Mouse (Mus musculus) embryonic fibroblast, embryonic 13.5 days (primary cell): ENCODE data around the gene C9. TPM values are rescaled to one million over a fixed set of nuclear protein-coding genes. Genes with fewer than 3 reads are reported as not detected.

Experiments
- H3K27ac ChIP-seq: 2 replicates; pipeline ENCODE4 v1.5.1; 2012; ENCODE audit warnings: low read length, control low read depth, inconsistent platforms; ENCODE audit not compliant: insufficient read depth
- H3K4me1 ChIP-seq: 2 replicates; pipeline ENCODE4 v1.6.1; 2011; ENCODE audit warnings: low read length; ENCODE audit not compliant: control insufficient read depth, insufficient read depth
- H3K4me3 ChIP-seq: 2 replicates; pipeline ENCODE4 v1.5.1; 2011; ENCODE audit warnings: mild to moderate bottlenecking, control low read depth, low read length; ENCODE audit not compliant: insufficient read depth
- CTCF ChIP-seq: IDR thresholded peaks from 2 replicates; pipeline ENCODE4 v1.5.1; 2011; ENCODE audit warnings: mild to moderate bottlenecking, control low read depth, low read length, moderate library complexity, borderline replicate concordance; ENCODE audit not compliant: insufficient read depth
- POLR2A ChIP-seq: IDR thresholded peaks from 2 replicates; pipeline ENCODE4 v1.6.1; 2011; ENCODE audit warnings: low read depth, mild to moderate bottlenecking, control low read depth, low read length, moderate library complexity
- polyA plus RNA-seq: library from polyadenylated mRNA; stranded (reverse); fragments of >200 nt; gene quantifications from 2 replicates; pipeline ENCODE4 v1.2.4, GENCODE M21; 2011; ENCODE audit warnings: low read depth; ENCODE audit not compliant: missing spikeins, insufficient read length

Gene C9
- polyA plus RNA-seq, 1 experiment: not detected

DNA sequence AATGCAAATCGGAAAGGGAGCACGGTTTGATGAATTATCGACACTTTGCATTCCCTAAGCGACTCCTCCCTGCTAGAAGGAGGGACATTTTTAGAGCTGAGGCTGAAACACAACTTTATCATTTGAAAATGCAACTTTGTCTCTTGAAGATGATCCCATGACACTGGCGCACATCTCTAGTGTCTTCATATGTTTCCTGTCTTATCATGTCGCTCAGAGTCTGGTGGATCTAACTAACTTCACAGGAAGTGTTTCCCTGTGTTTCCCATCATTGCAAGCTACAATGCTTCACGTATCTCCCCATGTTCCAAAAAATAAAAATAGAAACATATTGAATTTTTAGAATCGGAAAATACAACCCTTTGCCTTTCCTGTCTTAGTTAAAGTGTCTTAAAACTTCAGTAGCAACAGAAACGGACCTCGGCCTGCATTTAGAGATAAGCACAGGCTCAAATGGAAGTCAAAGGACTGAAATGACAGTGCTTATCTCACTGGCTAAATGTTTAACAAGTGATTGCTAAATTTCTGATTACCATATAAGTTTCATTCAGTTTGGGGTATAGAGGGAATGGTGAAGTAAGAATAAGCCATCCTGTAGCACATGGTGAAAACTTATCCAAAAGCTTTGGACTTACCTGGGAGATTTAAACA, 75.5 kb downstream of the C9 start:
- H3K27ac ChIP-seq: no peak overlapping the region
- no peak overlapping the region for H3K4me3 ChIP-seq
- no peaks in the 10 kb centered on the region for H3K4me1 ChIP-seq
- TF ChIP-seq CTCF: no peak
- no peak for TF ChIP-seq POLR2A

DNA sequence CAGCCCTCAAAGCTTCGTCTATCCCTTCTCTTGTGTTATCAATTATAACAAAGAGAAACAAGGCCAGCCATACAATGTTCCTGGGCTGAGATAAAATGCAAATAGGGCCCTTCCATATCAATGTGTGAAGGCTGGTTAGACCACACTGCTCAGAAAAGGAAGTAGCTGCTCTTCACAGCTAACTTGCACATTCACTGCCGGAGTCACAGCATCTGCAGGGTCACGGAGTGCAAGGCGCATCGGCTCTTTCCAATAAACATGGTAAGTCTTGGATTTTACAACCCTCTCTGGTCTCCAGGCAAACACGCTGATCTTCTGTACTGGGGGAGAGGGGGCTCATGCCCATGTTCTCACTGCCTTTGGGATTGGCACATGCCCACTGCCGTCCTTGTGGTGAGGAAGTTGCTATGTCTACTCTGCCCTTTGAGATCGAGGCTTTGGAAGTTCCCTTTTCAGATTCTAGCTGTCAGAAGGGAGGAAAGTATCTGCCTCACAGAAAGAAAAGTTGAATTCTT, 77.6 kb downstream of the C9 start, which contains the start of gene Fyb:
Fyb (plus strand) TSS at position 201 of the 515 bp plus-strand sequence.
- TF ChIP-seq POLR2A (no peak), CTCF (no peak)
- Histone ChIP-seq H3K4me3 (no peak within 1 kb of the TSS), H3K4me1 (no peaks in the 10 kb centered on the region), H3K27ac (no peak within 1 kb of the TSS)

DNA sequence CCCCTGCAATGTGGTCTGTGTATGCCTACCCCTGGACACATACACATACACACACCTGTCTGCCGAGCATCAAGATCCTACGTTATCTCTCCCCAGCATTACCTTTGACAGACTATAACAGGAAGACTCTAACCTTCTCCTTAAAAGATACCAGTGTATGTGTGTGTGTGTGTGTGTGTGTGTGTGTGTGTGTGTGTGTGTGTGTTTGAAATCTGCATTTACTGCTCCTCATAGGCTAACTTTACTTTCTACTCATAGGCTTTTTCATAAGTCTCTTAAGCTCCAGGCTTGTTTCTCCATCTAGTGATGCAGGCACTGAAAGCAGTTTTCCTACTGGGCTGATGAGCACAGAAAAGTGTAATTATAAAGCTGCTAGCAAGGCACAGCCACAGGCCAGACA, 79.7 kb downstream of the C9 start:
- H3K27ac ChIP-seq: no peak overlapping the region
- TF ChIP-seq CTCF (no peak), POLR2A (no peak)
- no peak overlapping the region for H3K4me3 ChIP-seq
- H3K4me1 ChIP-seq: no peaks in the 10 kb centered on the region

DNA sequence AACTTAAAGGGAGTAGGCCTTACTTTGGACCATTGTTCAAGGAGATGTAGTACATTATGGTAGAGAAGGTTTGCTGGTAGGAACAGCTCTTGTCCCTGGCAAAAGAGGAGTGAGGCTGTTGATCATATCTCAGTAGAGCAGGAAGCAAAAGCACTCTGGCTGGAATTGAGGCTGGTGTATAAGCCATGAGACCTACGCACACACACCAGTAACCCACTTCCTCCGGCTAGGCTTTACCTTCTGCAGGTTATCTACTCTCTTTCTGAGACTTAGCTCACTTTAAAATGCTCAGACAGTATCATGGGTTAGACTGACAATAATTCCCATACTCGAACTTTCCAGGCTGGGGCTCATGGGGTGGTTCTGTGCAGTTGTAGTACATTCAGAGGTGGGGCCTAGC, 80.3 kb downstream of the C9 start:
- H3K4me1 ChIP-seq: no peaks in the 10 kb centered on the region
- no peak overlapping the region for H3K4me3 ChIP-seq
- TF ChIP-seq POLR2A (no peak), CTCF (no peak)
- no peak overlapping the region for H3K27ac ChIP-seq

DNA sequence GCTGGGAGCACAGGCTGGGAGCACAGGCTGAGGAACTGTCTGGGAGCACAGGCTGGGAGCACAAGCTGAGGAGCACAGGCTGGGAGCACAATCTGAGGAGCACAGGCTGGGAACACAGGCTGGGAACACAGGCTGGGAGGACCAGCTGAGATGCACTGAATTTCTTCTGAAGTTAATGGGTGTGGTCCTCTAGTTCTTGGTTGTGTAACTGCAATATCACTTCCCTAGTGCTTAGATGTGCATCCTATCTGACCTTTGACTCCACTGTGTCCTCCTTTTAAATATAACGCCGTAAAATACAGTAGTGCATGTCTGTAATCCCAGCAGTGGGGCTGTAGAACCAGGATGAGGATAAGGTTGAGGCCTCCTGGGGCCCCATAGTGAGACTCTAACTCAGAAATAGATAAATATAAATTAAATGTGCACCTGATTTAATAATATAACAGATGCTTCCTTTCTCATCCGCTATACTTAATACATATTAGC, 88.8 kb downstream of the C9 start:
- TF ChIP-seq POLR2A: no peak
- no peak for TF ChIP-seq CTCF
- Histone ChIP-seq H3K27ac (no peak overlapping the region), H3K4me1 (no peaks in the 10 kb centered on the region), H3K4me3 (no peak overlapping the region)

DNA sequence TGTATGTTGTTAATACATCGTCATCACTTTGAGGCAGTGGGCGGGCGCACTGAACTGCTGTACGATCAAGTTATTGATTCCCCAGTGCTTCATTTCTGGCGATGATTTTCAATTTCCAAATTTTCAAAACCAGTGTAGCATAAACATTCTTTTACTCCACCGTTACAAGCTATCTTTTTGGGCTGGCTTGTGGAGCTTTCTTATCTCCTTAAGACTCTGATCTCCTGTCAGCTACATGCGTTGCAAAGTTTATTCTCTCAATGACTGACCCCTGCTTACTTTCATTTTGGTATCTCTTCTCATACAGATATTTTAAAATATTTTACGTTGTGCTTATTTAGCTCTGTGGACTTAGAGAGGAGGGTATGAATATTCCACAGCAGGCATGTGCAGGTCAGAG, 89.5 kb downstream of the C9 start:
- H3K27ac ChIP-seq: no peak overlapping the region
- TF ChIP-seq POLR2A: no peak
- H3K4me3 ChIP-seq: no peak overlapping the region
- no peaks in the 10 kb centered on the region for H3K4me1 ChIP-seq

DNA sequence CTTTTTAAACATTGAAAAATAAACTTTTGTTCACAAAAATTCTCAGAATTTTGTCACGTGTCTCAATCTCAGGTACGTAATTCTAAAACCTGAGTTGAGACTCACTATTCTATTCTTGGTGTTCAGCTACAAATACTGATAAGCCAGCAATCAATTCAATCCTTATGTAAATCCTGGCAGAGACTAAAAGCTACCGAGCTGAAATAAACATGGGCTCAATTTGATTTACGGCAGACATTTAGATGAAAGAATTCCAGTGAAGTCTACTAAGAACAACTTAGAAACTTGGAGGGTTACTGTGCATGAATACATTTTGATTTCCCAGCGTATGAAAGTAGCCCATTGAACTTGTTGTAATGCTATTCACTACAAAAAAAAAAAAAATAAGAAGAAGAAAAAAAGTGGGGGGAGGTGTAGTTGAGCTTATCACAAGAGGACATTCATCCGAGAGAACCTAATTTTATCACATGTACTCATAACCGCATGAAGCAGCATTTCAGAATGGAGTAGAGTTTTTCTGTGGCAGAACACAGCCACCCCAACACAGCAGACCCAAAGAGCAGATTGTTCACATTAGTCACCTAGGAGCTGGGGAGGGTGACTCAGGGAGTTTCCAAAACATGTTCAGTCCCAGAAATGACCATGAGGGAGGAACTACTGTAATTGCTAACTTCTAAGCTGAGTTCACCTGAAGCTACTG, 94.7 kb downstream of the C9 start:
- H3K4me3 ChIP-seq: no peak overlapping the region
- peaks cover 9% of the 10 kb centered on the region; the same call in 1 of the 2 replicates for H3K4me1 ChIP-seq
- TF ChIP-seq POLR2A: no peak
- no peak for TF ChIP-seq CTCF
- peak overlapping the region; percentile 34; the same call in 1 of the 2 replicates for H3K27ac ChIP-seq

Other genes with a start within 250 kb of the C9 start
- gene Dab2, start 145.5 kb upstream of the C9 start, polyA plus RNA-seq: 59.1 and 86.6 TPM in 2 replicates
- 1.3 and 5.7 TPM in 2 replicates for gene Fyb, start 77.5 kb downstream of the C9 start, polyA plus RNA-seq